Mouse (Mus musculus) bone marrow macrophage, adult 2 months (primary cell): Measurements from ENCODE around the gene Tex12. TPM values are rescaled to one million over a fixed set of nuclear protein-coding genes. Genes with fewer than 3 reads are reported as not detected.

Experiments used
- H3K27ac ChIP-seq: 2 replicates; pipeline ENCODE4 v1.5.1; 2012; ENCODE audit warnings: low read depth, low read length; ENCODE audit not compliant: insufficient read depth
- H3K4me1 ChIP-seq: 2 replicates; pipeline ENCODE4 v1.6.1; 2012; ENCODE audit warnings: low read length; ENCODE audit not compliant: control insufficient read depth, insufficient read depth
- H3K4me3 ChIP-seq: 2 replicates; pipeline ENCODE4 v1.5.1; 2012; ENCODE audit warnings: mild to moderate bottlenecking, low read length, moderate library complexity; ENCODE audit not compliant: insufficient read depth
- CTCF ChIP-seq: IDR thresholded peaks from 2 replicates; pipeline ENCODE4 v1.5.1; 2012; ENCODE audit warnings: low read depth, mild to moderate bottlenecking, low read length, moderate library complexity
- POLR2A ChIP-seq: IDR thresholded peaks from 2 replicates; pipeline ENCODE4 v1.6.1; 2012; ENCODE audit warnings: mild to moderate bottlenecking, low read depth, low read length, borderline replicate concordance
- polyA plus RNA-seq: library from polyadenylated mRNA; stranded (reverse); fragments of >200 nt; gene quantifications from 2 replicates; pipeline ENCODE4 v1.2.4, GENCODE M21; 2012; ENCODE audit not compliant: missing spikeins, insufficient read depth, insufficient read length

The Tex12 gene
- polyA plus RNA-seq, 1 experiment, result not detected

DNA sequence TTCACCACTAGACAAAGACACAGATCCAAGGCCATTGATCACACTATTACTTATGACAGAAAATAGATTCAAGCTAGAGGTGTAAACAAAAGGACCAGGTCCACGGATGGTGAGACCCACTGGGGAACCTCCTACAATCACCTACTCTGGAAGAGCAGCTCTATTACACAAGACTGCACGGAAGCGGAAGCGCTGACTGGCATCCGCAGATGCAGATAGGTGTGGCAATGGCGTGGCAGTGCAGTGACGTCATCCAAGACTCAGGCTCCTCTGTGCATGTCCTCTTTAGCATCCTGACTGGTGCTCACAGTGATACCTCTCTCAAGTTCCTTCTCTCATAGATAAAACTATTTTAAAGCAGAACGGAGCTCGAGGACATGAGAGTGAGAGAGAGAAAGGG is 31.8 kb upstream of the Tex12 start:
- Histone ChIP-seq H3K4me3 (no peak overlapping the region), H3K27ac (no peak overlapping the region), H3K4me1 (peaks cover 21% of the 10 kb centered on the region)
- TF ChIP-seq POLR2A (no peak), CTCF (no peak)

DNA sequence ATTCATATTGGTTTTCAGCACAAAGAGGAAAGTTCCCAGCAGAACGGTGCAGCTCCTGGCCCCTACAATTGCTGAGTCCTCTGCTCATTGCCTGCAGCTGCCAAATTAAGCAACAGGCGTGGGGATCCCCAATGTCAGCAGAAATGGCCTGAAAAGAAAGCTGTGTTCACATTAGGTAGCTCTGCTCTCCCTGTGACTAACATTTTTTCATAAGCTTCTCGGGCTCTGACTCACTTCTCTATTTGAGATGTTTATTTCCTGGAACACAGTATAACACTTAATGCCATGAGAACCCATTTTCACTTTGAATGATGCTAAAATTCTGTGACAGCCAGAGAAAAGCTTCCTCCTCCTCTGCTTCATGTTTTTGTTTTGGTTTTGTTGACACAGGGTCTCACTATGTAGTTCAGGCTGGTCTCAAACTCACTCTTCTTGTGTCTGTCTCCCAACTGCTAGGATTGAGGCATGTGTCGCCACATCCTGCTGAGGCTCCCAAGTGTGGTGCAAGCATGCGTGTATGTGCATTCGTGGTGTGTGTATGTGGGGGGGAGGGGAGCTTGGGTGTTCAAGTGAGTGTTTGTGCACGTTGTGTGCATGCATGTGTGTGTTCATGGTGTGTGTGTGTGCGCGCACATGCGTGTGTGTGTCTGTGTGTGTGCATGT is 29.9 kb upstream of the Tex12 start:
- Histone ChIP-seq H3K27ac (peak overlapping the region; percentile 85), H3K4me1 (peaks cover 30% of the 10 kb centered on the region), H3K4me3 (peak overlapping the region; percentile 31)
- TF ChIP-seq POLR2A (no peak), CTCF (no peak)

- Histone ChIP-seq H3K4me1 (peaks cover 39% of the 10 kb centered on the region), H3K4me3 (no peak overlapping the region), H3K27ac (no peak overlapping the region)
- no peak for TF ChIP-seq POLR2A
- no peak for TF ChIP-seq CTCF
These were observed 25.8 kb upstream of the Tex12 start for GRCm38 (mm10) chr9:50586955-50587354.

GRCm38 (mm10) chr9:50585145-50585818 is 24.2 kb upstream of the Tex12 start:
- TF ChIP-seq POLR2A (no peak), CTCF (no peak)
- H3K27ac ChIP-seq, result no peak overlapping the region
- peaks cover 28% of the 10 kb centered on the region for H3K4me1 ChIP-seq
- H3K4me3 ChIP-seq, result no peak overlapping the region

DNA sequence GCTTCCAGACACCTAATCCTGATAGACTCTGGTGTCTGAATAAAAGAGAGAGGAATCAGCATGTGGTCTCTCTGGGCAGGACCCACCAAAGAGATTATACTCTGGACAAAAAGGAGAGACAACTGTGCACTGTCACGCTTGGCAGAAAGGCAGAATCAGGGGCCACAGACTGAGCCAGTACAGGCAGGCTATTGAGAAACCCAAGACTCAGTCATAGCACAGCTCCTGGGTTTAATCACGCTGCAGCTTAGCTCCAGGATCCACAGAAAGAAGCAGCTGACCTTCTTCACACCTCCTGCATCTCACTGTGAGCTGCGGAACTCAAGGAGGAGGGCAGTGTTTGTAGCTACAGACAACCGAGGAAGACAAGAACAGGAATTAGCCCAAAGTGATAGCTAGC is 19.2 kb upstream of the Tex12 start:
- TF ChIP-seq POLR2A, result no peak
- no peak for TF ChIP-seq CTCF
- Histone ChIP-seq H3K4me1 (peaks cover 12% of the 10 kb centered on the region; the same call in 1 of the 2 replicates), H3K4me3 (no peak overlapping the region), H3K27ac (no peak overlapping the region)

GRCm38 (mm10) chr9:50569599-50570525 is 8.7 kb upstream of the Tex12 start:
- Histone ChIP-seq H3K4me3 (no peak overlapping the region), H3K27ac (no peak overlapping the region), H3K4me1 (peaks cover 33% of the 10 kb centered on the region)
- TF ChIP-seq POLR2A (no peak), CTCF (no peak)

DNA sequence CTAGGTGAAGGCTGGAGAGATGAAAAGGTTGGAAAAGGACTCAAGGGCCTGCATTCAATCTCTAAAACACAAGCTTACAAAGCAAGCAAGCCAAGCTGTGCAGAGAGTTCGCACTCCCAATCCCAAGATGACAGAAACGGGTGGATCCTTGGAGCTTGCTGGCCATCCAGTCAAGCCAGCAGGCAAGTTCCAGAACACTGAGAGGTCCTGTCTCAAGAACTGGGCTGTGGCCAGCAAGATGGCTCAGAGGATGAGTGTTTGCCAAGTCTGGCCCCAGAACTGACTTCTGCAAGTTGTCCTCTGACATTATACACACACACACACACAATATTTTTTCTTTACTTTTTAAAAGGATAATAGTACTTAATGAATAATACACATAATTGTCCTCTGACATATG is 6.8 kb upstream of the Tex12 start:
- H3K4me3 ChIP-seq, result no peak overlapping the region
- H3K27ac ChIP-seq, result peak overlapping the region; percentile 69

GRCm38 (mm10) chr9:50567372-50567771 is 6.2 kb upstream of the Tex12 start:
- no peak overlapping the region for H3K4me3 ChIP-seq
- peaks cover 40% of the 10 kb centered on the region for H3K4me1 ChIP-seq
- peak overlapping the region; percentile 23; the same call in 1 of the 2 replicates for H3K27ac ChIP-seq
- no peak for TF ChIP-seq CTCF
- no peak for TF ChIP-seq POLR2A

More for the DNA sequence above, 6.8 kb upstream of the Tex12 start:
- H3K4me1 ChIP-seq, result peaks cover 40% of the 10 kb centered on the region
- no peak for TF ChIP-seq CTCF
- no peak for TF ChIP-seq POLR2A

- Histone ChIP-seq H3K4me1 (peaks cover 41% of the 10 kb centered on the region), H3K27ac (no peak overlapping the region), H3K4me3 (no peak overlapping the region)
- no peak for TF ChIP-seq CTCF
These were observed 4.8 kb upstream of the Tex12 start for GRCm38 (mm10) chr9:50565940-50566339.

DNA sequence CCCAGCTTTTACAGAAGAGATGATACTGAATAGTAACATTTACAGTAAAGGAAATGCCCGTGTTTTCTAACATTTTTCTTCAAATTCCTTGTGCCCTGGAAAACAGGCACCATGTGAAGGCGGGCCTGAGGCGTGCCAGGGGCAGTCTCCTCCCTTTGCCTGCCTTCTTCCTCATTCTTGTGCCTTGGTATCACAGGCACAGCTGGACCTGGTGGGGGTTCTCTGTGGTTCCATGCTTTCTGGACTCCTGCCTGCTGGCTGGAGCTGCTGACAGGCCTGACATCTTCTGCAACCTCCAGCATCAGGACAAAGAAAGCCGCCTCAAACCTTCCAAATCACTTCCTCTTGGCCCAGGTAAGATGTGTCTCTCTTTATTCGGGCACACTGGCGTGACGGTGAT is 4.0 kb upstream of the Tex12 start:
- H3K27ac ChIP-seq, result no peak overlapping the region
- no peak for TF ChIP-seq POLR2A
- TF ChIP-seq CTCF, result no peak
- H3K4me3 ChIP-seq, result no peak overlapping the region
- H3K4me1 ChIP-seq, result peaks cover 43% of the 10 kb centered on the region
